Mouse (Mus musculus) heart, postnatal 0 days (tissue): ENCODE data around the gene Stat3.

Source experiments
- CTCF ChIP-seq: IDR thresholded peaks from 2 replicates; pipeline ENCODE4 v1.5.1; 2016; ENCODE audit warnings: antibody characterized with exemption, control low read depth, low read depth
- EP300 ChIP-seq: IDR thresholded peaks from 2 replicates; pipeline ENCODE4 v1.6.1; 2016; ENCODE audit warnings: antibody characterized with exemption, low read depth

DNA sequence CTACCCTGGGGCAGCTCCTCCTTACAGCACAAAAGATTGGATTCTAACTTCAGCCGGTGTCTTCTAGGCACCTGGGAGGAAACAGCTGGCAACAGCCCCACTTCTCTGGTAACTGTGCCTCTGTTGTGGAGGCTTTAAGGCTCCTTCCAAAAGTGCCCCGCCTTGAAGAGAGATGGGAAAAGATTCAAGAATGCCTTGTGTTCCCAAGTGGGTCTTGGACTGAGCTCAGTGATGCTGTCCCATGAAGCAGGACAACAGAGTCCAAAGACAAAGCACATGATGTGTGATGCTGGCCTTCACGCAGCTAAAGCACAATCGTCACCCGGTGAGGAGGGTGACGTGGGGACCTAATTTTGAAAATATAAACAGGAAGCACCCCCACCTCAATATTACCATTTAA is 93.5 kb downstream of the Stat3 start:
- TF ChIP-seq EP300 (no peak), CTCF (no peak)
